Comparison of ENCODE assay signal across 11 mouse cellular contexts in genomic region chr13:28759026-28759425, GRCm38 (mm10).
DNase-seq lines count a peak whose midpoint lies in the region; ATAC-seq lines count a peak whose summit lies in the region.
"Had no signal": no experiment of that assay in that cellular context is flagged by ENCODE, and none has a peak within 500 bp of the region (broad histone marks: within the 10 kb centered on the region; RNA-seq: fewer than 3 reads in every experiment).

No protein-coding gene starts in this region.

- no peaks in the 10 kb centered on the region for H3K9me3 ChIP-seq in kidney, embryonic 14.5 days (ENCODE audit: control insufficient read depth, low read length)

- H3K4me1 ChIP-seq in kidney, embryonic 14.5 days (ENCODE audit: control insufficient read depth, insufficient read depth, low read length), result peaks cover 33% of the 10 kb centered on the region

- H3K4me2 ChIP-seq in kidney, embryonic 14.5 days (replicated peaks; ENCODE audit: low read depth, low read length), result no peak overlapping the region

- intact Hi-C loops in gastrocnemius, postnatal 14 days (cut with DNase I; ENCODE audit: low total_unique reads), result no loop called here

- WGBS in kidney, embryonic 14.5 days, result 23% methylated on average over 3 of the region's 3 CpGs

- H3K36me3 ChIP-seq in kidney, embryonic 14.5 days (ENCODE audit: control insufficient read depth, insufficient read depth, low read length), result no peaks in the 10 kb centered on the region

- no peak for ATAC-seq in kidney, embryonic 14.5 days (ENCODE audit: low FRiP score, low TSS enrichment)

- DNase-seq in kidney, postnatal 14 days, result no peak
- peak; percentile 41 for DNase-seq in 3T3-L1 (ENCODE audit: low read depth, low spot score)
- peak; percentile 37 for DNase-seq in embryo, embryonic 10.5 days (ENCODE audit: low spot score)
- peak; percentile 58 for DNase-seq in gastrocnemius, postnatal 14 days
- no peak for DNase-seq in ovary, adult 18-20 months (ENCODE audit: low spot score)
- no peak for DNase-seq in cerebellum, postnatal 14 days
- DNase-seq in spleen, postnatal 14 days (ENCODE audit: low spot score in 2 of 2), result no peak
- DNase-seq: forebrain, postnatal 0 days; kidney, adult 11 months had no signal

- peak overlapping the region; percentile 70; the same call in 1 of the 2 replicates for H3K27ac ChIP-seq in kidney, embryonic 14.5 days (ENCODE audit: low read depth, low read length)
- H3K27ac ChIP-seq: macrophage had no signal

- no peaks in the 10 kb centered on the region for H3K27me3 ChIP-seq in kidney, embryonic 14.5 days (ENCODE audit: control insufficient read depth, insufficient read depth, low read length)

- H3K9ac ChIP-seq in kidney, embryonic 14.5 days (ENCODE audit: low read depth, low read length), result no peak overlapping the region

- no peak overlapping the region for H3K4me3 ChIP-seq in kidney, embryonic 14.5 days (ENCODE audit: low read length)

Comparison
In these comparisons a context has a peak if more than half of its experiments do, and no peak if none do; other contexts are left out.
1. DNase-seq: peak in 3T3-L1 (single experiment), embryo, embryonic 10.5 days (single experiment) and gastrocnemius, postnatal 14 days (single experiment); none in kidney, postnatal 14 days (single experiment), ovary, adult 18-20 months (single experiment), cerebellum, postnatal 14 days (0 of 2) and spleen, postnatal 14 days (0 of 2).